Mouse (Mus musculus) heart, postnatal 0 days (tissue): ENCODE measurements around the gene Aox3.

Experiments
- CTCF ChIP-seq: IDR thresholded peaks from 2 replicates; pipeline ENCODE4 v1.5.1; 2016; ENCODE audit warnings: antibody characterized with exemption, control low read depth, low read depth
- EP300 ChIP-seq: IDR thresholded peaks from 2 replicates; pipeline ENCODE4 v1.6.1; 2016; ENCODE audit warnings: antibody characterized with exemption, low read depth

- TF ChIP-seq CTCF (no peak), EP300 (no peak)
Measured at GRCm38 (mm10) chr1:58228916-58229315, 116.0 kb downstream of the Aox3 start.
